Mouse (Mus musculus) right cerebral cortex, postnatal 10 days (tissue): ENCODE results near the gene Rap1a.

Experiments
- DNase-seq, 2 experiments: peaks; one replicate each; pipeline ENCODE4 v3.0.0; 2021; ENCODE audit warnings: low spot score in 2 of 2

The Rap1a gene

GRCm38 (mm10) chr3:105801191-105802166 is at the start of gene Rap1a:
Rap1a (minus strand) TSS chr3:105801336.
- peak; percentile 79 to 80 for DNase-seq

GRCm38 (mm10) chr3:105846294-105847069 is 45.3 kb upstream of the Rap1a start:
- DNase-seq: no peak

DNA sequence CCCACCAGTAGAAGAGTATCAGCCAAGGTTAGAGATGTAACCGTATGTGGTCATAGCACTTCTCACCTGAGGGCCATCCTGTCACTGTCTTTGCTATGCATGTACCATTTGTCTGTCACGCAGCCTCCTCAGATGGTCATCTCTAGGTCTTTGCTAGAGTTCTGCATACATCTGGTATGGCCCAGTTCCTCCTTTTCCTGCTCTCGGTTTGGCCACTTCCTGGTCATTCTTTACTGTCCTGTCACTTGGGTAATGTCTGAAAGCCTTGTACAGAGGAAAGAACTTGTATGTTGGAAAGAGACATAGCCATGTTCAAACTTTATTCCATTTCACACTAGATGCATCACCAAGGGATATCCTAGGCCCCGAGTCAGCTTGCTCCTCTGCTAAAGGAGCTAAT is 38.7 kb upstream of the Rap1a start:
- DNase-seq: no peak

- no peak for DNase-seq
Measured at GRCm38 (mm10) chr3:105838655-105839054, 37.5 kb upstream of the Rap1a start.

DNA sequence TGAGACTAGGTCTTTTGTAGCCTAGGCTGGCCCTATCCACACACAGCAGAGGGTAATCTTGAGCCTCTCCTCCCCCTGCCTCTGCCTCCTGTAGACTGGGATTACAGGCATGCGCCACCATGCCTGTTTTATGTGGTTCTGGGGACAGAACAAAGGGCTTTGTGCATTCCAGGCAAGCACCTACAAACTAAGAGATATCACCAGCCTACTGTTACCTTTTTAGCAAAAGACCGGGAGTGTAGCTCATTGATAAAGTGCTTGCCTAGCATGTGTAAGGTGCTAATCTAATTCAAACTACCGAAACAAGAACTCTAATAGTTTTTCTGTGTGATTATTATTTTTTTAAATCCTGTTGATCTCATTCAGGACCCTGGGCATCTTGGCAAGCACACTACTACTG is 35.7 kb upstream of the Rap1a start:
- DNase-seq: no peak

DNA sequence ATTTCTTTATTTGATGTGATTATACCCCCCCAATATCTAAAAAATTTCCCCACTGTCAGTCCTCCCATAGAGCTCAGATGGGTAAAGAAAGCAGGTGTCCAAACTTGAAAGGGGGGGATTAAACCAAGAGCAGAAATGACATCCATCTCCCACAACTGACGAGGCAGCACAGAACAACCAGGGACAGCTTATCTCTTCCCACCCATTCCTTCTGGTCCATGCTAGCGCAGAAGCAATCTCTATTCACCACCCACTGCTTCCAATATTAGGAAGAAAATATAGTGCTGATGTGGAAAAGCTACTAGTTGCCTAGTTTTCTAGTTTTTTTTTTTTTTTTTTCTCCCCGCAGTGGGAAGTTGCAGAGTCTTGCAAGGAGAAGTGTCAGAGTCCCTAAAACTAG is 34.7 kb upstream of the Rap1a start:
- DNase-seq: no peak

DNA sequence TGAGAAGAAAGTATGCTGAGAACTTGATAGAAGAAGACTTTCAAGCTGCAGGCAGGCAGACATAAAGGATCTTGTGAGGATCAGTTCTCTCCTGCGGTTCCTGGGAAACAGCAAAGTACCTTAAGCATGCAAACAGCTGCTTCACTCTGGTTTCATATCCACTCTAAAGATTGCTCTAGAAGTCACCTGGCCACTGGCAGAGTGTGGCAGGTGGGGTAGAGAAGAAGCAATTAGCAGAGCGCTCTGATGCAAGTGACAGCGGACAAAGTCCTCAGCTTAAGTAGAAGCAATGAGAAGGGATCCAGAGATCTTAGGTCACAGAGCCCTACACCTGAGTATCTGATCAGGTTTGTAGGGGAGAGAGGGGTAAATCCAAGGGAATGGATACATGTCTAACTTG is 30.4 kb upstream of the Rap1a start:
- DNase-seq: no peak

- DNase-seq: no peak
Measured at GRCm38 (mm10) chr3:105825501-105826161, 24.5 kb upstream of the Rap1a start.

DNA sequence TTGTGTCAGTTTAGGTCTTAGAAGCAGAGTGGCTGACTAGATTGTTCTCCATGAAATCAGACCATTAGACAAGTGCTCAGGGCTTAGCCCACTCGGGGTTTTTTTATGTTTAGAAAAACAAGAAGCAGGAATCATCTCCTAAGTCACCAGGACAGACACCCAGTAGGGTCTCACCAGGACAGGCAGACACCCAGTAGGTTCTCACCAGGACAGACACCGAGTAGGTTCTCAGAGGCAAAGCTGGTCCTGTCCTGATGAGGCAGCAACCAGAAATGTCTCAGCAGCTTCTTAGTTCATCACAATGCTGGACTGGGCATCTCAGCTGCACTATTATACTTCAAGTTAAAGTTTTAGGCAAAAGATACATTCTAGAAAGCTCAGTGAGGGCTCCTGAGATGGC is 23.6 kb upstream of the Rap1a start:
- DNase-seq: no peak

DNA sequence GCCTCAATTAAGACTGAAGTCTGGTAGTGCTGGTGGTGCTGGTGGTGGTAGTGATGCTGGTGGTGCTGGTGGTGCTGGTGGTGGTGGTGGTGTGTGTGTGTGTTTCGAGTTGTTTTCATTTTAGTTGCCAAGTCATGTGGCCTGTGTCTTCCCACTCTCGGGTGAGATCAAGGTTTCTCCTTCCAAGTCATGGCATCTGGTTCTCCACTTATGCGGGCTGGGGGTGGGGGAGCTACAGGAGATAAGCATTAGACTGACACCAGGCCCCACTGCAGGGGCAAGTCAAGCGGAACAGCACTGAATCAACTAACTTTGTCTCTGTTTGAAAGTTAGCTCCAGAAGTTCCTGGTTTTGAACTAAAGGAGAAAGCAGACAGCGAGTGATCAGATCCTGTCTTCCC is 23.0 kb upstream of the Rap1a start:
- no peak for DNase-seq

DNA sequence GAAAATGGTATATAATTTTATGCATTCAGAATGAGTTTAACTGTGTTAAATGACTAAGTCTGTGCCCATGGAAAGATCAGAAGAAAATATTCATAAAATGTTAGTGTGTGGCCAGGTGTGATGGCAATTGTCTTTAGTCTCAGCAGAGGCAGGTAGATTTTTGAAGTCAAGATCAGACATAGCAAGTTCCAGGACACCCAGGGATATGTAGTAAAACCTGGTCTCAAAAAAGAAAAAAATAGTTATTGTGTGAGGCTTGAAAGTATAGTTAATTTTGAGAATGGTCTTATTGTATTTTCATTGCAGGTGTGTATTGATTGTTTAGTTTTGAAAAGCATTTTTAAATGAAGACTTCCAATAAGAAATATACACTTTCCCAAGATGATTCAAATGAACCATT is 22.5 kb upstream of the Rap1a start:
- no peak for DNase-seq

DNA sequence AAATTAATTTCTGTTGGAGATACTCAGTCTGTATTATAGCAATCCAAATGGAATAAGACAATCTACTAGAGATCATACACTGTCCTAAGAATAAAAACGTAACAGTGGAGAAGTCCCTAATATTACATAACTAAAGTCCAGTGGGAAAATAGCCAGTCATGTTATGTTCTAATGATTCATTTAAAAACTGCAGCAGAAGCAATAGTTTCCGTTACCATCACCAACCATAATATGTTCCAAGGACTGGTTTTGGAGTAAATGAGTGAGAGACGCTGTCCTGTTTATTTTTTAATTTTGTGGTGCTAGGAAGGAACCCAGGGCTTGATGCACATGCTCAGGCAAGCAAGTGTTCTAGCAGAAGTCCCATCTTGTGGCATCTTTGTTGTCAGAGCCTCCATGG is 20.4 kb upstream of the Rap1a start:
- DNase-seq: no peak

- DNase-seq: no peak
Measured at GRCm38 (mm10) chr3:105820272-105820671, 19.1 kb upstream of the Rap1a start.

DNA sequence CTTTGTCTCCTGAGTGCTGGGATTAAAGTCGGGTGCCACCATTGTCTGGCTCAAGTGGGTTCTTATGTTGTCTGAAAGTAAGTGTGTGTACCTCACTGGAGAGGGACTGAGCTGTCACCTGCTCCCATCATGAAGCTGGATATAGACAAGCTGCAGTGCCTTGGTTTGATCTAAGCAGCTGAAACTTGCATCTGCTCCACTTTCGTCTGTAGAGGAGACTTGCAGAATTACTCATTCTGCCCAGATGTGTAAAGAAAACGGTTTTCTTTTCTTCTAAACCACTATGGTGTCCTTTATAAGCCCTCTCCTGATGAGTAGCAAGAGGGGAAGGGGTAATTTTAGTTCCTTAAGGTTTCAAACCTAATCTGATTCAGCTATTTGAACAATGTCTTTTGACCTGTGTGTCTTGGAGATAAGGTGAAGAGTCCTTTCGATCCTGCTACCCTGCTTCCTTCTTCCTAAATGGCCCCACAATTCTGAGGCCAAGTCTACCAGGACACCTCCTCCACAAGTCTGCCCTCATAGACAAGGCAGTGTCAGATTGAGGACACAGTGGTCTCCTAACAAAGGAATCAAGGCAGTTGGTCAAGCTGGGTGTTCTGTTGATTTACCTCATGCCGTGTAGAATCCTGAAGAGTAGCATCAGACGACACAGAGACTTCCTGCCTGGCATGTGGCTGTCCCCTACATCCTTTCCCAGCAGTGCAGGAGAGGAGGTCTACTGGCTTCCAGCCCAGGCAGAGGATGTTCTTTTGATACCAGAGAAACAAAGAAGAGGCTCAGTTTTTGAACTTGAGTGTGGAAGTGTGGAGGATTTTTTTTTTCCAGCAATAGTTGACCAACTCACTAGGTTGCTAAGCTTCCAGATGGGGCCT is 17.2 kb upstream of the Rap1a start:
- no peak for DNase-seq

DNA sequence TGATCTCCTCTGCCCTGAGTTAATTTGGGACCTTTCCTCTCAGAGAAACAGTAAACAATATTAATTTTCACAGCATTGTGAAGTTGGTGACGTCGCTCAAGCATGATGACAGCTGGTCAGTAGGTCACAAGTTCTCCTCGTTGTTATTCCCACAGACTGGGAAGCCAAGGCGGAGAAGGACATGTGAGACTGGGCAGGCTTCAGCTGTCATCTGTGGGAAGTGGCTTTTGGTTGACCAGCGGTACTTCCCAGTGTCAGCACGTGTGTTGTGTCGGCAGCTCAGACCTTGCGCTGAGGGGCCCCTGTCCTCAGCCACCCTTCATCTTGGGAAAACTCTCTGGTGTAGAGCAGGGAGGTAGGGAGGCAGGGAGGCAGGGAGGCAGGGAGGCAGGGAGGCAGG is 15.0 kb upstream of the Rap1a start:
- DNase-seq: no peak

GRCm38 (mm10) chr3:105815236-105815904 is 14.2 kb upstream of the Rap1a start:
- DNase-seq: no peak

DNA sequence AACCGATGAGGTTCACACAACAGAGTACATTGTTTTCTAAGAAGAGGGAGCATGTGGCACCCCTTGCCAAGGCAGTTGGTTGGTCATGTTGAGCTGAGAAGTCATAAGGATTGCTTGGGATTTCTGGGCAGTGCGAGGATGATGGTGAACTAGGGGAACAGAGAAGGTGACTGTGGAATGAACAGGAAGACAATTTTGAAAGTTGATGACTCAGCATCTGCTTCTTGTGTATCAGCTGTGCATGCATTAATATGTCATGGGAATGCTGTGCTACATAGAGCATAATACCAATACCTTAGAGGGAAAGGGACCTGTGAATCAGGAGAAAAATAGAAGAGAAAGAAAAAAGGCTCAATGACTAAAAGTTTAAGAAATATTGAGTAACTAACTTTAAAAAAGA is 10.0 kb upstream of the Rap1a start:
- no peak for DNase-seq

DNA sequence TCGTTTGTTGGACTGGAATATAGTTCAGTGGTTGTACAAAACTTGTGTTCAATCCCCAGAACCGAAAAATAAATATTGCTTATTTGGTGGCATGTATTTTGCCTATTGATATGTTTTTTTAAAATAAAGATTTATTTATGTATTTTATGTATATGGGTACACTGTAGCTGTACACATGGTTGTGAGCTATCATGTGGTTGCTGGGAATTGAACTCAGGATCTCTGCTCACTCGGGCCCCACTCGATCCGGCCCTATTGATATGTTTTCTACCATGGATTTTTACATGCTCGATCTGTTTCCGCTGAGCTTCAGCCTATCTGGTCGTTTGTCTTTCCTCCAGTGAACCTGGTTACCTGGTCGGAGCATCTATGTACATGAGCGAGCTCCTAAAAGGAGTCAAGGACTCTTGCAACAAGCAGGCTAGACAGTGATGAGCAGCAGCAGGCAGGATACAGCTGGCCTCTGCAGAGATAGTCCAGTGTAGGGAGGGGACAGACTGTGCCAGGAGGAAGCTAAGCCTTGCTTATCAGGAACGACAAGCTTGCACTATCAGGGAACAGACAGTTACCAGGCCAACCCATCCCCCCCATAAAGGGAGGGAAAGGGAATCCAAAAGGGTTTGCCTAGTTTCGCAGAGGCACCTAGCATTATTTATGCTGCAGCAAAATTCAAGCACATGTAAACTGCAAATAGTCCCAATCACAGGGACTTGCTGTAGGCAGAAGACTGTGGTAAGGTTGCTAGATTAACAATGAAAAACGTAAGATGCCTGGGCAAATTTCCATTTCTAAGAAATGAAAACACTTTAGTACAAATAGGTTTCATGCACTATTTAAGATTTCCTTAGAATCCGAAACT is 7.3 kb upstream of the Rap1a start:
- DNase-seq: no peak

- DNase-seq: no peak
Measured at GRCm38 (mm10) chr3:105807672-105808071, 6.5 kb upstream of the Rap1a start.
